Mouse (Mus musculus): Measurements from ENCODE around the gene Smim5.

DNA sequence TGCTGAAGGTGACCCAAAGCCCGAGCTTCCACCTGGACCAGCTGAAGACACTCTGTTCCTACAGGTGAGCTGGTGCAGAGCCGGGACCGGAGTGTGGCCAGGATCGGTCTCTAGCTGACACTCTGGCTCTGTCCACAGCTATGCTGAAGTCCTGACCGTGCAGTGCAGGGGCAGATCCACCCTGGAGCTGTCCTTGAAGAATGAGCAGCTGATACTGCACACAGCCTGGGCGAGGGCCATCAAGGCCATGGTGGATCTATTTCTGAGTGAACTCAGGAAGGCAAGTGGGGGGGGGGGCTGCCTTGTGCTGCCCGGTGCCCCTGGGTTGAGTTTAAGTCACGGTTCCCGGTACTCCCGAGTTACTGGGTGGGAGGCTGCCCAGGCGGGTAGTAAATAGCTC lies 13.3 kb upstream of the Smim5 start:
- TF ChIP-seq CTCF (IDR thresholded peaks at IDR 0.05; ENCODE audit: borderline replicate concordance, insufficient read depth, low read length) (no peak), POLR2A (IDR thresholded peaks at IDR 0.05; ENCODE audit: low read depth, low read length) (no peak)

Data from embryonic fibroblast, embryonic 13.5 days (primary cell).